Mouse (Mus musculus): ENCODE measurements around the gene Sall1.

DNA sequence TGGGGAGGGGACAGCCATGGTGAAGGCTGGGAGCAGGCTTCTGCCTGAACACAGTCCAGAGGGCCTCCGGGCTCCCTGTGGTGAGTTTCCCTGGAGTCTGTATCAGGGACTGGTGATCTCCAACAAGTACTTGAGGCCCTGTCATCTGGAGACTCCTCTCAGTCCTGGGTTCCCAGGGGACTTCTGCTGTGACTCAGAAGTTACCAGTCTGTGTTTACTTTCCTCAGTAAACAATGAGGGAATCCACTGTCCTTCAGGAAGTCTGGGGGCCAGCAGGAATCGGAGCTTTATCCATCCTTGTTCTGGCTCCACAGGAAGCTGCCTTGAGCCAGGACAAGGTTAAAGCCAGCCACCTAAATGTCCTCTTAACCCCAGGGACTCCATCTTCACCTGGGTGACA, 41.8 kb downstream of the Sall1 start:
- no peak for TF ChIP-seq CTCF (IDR thresholded peaks at IDR 0.05; ENCODE audit: low read depth, low read length)
- TF ChIP-seq GATA1 (IDR thresholded peaks at IDR 0.05; ENCODE audit: borderline replicate concordance, low read length), result no peak
